Mouse (Mus musculus) C2C12 (cell line): ENCODE measurements around the gene Agps. TPM values are rescaled to one million over a fixed set of nuclear protein-coding genes. Genes with fewer than 3 reads are reported as not detected.

Source experiments
- H3K27me3 ChIP-seq: one replicate; pipeline ENCODE4 v1.6.1; 2011; ENCODE audit not compliant: control insufficient read depth, insufficient read depth, insufficient read length
- H3K36me3 ChIP-seq: one replicate; pipeline ENCODE4 v1.6.1; 2011; ENCODE audit not compliant: control insufficient read depth, insufficient read depth
- H3K4me3 ChIP-seq: one replicate; pipeline ENCODE4 v1.5.1; 2011; ENCODE audit warnings: mild to moderate bottlenecking, control low read depth; ENCODE audit not compliant: poor library complexity, insufficient read depth, severe bottlenecking
- H3K79me2 ChIP-seq: one replicate; pipeline ENCODE4 v1.6.1; 2011; ENCODE audit not compliant: control insufficient read depth, insufficient read depth
- H3K79me3 ChIP-seq: one replicate; pipeline ENCODE4 v1.6.1; 2011; ENCODE audit warnings: low read depth, control low read depth
- H3ac ChIP-seq: one replicate; pipeline ENCODE3; 2011; ENCODE audit warnings: low read depth; ENCODE audit not compliant: control insufficient read depth, insufficient read length
- CEBPB ChIP-seq: IDR thresholded peaks from one replicate; pipeline ENCODE4 v1.6.1; 2011; ENCODE audit warnings: low read depth, mild to moderate bottlenecking, control low read depth, moderate library complexity
- CTCF ChIP-seq: IDR thresholded peaks from one replicate; pipeline ENCODE4 v1.5.1; 2011; ENCODE audit not compliant: control insufficient read depth, insufficient read depth, insufficient read length
- FOSL1 ChIP-seq: IDR thresholded peaks from one replicate; pipeline ENCODE4 v1.8.0; 2011; ENCODE audit warnings: mild to moderate bottlenecking, low read length; ENCODE audit not compliant: poor library complexity, insufficient read depth, severe bottlenecking
- MAX ChIP-seq: IDR thresholded peaks from one replicate; pipeline ENCODE4 v1.6.1; 2011; ENCODE audit warnings: mild to moderate bottlenecking, control low read depth
- MYOD1 ChIP-seq: IDR thresholded peaks from one replicate; pipeline ENCODE4 v1.6.1; 2011; ENCODE audit warnings: low read depth; ENCODE audit not compliant: control insufficient read depth, insufficient read length
- MYOG ChIP-seq: IDR thresholded peaks from one replicate; pipeline ENCODE4 v1.6.1; 2011; ENCODE audit not compliant: control insufficient read depth, insufficient read length; ENCODE audit errors: extremely low read depth
- USF1 ChIP-seq: IDR thresholded peaks from one replicate; pipeline ENCODE4 v1.6.1; 2011; ENCODE audit warnings: low read depth, mild to moderate bottlenecking, control low read depth, moderate library complexity
- polyA plus RNA-seq: library from polyadenylated mRNA; unstranded; fragments of >200 nt; fragmentation: generic; extraction: Trizol; gene quantifications from one replicate; pipeline ENCODE4 v1.2.1, GENCODE M21; 2012; ENCODE audit warnings: missing spikeins

The Agps gene
- polyA plus RNA-seq, 1 experiment: 15.4 TPM

DNA sequence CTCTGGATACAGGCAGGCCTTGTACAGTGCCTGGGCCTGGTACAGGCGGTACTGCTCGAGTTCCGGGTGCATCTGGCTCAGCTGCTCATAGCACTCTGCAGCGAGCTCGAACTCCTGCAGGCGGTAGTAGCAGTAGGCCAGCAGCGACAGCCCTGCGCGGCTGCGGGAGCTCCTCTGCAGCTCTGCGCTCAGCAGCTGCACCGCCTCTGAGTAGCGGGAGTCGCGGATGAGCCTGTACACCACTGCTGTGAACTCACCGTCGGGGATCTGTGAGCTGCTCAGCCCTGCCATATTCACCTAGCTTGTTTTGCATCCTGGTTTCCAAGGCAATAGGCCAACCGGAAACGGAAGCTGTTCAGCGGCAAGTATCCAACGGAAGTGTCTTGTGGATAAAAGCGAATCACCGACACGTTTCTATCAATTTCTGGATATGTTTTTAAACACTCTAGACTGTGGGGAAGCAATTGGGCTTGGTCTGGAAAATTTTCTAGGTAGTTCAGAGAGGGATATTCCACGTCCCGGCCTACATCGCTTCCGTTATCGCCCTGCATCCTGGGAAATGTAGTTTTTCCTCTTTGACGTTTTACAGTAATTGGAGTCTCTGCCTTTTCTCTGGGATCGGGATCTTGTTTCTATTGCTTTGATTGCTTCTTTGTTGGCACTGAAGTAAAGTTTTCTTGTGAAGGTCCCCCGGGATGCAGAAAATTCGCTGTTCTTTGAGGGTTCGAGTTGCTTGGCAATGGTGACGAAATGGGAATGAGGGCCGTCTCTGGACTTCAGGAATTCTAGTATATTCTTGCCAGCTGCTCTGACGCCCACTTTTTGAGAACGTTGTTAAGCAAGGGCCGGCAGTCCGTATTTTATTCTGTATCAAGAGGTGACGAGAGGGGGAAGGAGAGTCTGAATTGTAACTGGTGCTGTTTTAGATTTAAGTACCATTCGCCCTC lies 106.4 kb downstream of the Agps start, which contains the start of gene Ttc30b:
Ttc30b (minus strand) TSS at position 469 of the 947 bp plus-strand sequence.
- Histone ChIP-seq H3K79me3 (no peaks in the 10 kb centered on the region), H3K4me3 (peak within 1 kb of the TSS; percentile 44), H3K27me3 (peaks cover 5% of the 10 kb centered on the region), H3ac (peak within 1 kb of the TSS; percentile 52), H3K36me3 (no peaks in the 10 kb centered on the region), H3K79me2 (no peaks in the 10 kb centered on the region)
- no peak for TF ChIP-seq USF1
- no peak for TF ChIP-seq MYOG
- TF ChIP-seq MAX: no peak
- no peak for TF ChIP-seq FOSL1
- TF ChIP-seq MYOD1: no peak
- TF ChIP-seq CTCF: no peak
- TF ChIP-seq CEBPB: no peak

DNA sequence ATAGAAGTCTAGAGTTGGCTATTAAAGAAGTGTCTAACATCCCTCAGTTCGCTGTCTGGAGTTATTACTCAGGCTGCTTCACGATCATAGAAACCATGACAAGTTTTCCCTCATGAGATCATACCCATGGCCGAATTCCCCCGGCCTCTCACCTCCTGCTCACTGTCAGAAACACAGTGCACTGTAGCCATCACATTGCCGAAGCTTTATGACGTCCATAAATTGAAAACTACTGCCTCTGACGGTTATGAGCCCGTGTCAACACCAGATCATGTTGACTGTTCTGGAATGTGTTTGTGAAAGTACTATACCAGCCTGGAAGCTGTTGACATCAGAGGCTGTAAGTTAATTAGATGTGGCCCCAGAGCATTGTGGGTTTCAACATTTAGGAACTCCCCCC lies 118.7 kb downstream of the Agps start:
- no peak overlapping the region for H3K4me3 ChIP-seq
- H3K79me2 ChIP-seq: no peaks in the 10 kb centered on the region
- H3K79me3 ChIP-seq: no peaks in the 10 kb centered on the region
- H3K27me3 ChIP-seq: peaks cover 24% of the 10 kb centered on the region
- H3ac ChIP-seq: no peak overlapping the region
- TF ChIP-seq MAX: no peak
- no peak for TF ChIP-seq CTCF
- no peak for TF ChIP-seq CEBPB
- TF ChIP-seq FOSL1: no peak
- TF ChIP-seq MYOG: no peak
- no peaks in the 10 kb centered on the region for H3K36me3 ChIP-seq

DNA sequence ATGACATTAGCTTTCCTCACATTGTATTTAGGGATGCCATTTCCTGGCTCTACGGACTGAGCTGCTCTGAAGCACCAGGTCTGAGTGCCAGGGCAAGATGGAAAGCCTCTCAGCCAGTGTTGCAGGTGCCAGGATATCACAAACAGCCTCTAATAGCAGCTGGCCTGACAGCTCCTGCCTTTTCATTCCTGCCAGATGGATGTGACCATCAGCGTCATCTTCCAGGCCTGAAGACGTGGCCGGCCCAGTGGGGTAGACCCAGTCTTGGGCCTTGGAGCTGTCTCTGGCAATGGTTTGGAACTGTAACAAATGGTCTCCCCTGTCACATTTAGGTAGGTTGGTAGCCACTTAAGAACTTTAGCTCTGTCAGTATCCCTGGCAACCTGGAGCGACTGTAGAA lies 121.3 kb downstream of the Agps start:
- no peak overlapping the region for H3K4me3 ChIP-seq
- TF ChIP-seq CEBPB (no peak), USF1 (no peak), MYOG (no peak), MAX (no peak), FOSL1 (no peak), MYOD1 (no peak), CTCF (no peak)
- no peaks in the 10 kb centered on the region for H3K79me3 ChIP-seq
- peaks cover 25% of the 10 kb centered on the region for H3K27me3 ChIP-seq
- no peak overlapping the region for H3ac ChIP-seq
- H3K36me3 ChIP-seq: no peaks in the 10 kb centered on the region
- no peaks in the 10 kb centered on the region for H3K79me2 ChIP-seq

DNA sequence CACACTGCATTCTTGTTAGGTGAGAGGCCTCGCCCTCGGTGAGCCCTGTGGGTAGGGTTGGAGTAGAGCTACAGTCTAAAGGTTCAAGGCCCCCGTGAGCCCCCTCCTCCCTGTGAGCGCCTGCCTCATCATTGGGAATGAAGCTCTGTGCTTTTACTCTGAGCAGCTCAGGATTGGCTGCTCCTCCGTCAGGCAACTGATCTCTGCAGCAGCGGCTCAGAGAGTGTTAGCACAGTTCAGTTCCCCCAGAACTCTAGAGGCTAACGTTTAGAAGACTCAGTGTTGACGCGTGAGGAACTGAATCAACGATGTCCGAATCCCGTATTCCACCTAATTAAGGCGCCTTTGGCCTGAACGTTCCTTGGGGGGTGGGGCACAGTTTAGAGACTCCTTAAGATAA lies 123.7 kb downstream of the Agps start:
- Histone ChIP-seq H3K36me3 (no peaks in the 10 kb centered on the region), H3K27me3 (peaks cover 21% of the 10 kb centered on the region), H3K79me2 (no peaks in the 10 kb centered on the region), H3K79me3 (no peaks in the 10 kb centered on the region), H3K4me3 (no peak overlapping the region), H3ac (no peak overlapping the region)
- no peak for TF ChIP-seq MAX
- TF ChIP-seq USF1: no peak
- no peak for TF ChIP-seq MYOD1
- no peak for TF ChIP-seq CTCF
- TF ChIP-seq MYOG: no peak
- TF ChIP-seq FOSL1: no peak
- TF ChIP-seq CEBPB: no peak

DNA sequence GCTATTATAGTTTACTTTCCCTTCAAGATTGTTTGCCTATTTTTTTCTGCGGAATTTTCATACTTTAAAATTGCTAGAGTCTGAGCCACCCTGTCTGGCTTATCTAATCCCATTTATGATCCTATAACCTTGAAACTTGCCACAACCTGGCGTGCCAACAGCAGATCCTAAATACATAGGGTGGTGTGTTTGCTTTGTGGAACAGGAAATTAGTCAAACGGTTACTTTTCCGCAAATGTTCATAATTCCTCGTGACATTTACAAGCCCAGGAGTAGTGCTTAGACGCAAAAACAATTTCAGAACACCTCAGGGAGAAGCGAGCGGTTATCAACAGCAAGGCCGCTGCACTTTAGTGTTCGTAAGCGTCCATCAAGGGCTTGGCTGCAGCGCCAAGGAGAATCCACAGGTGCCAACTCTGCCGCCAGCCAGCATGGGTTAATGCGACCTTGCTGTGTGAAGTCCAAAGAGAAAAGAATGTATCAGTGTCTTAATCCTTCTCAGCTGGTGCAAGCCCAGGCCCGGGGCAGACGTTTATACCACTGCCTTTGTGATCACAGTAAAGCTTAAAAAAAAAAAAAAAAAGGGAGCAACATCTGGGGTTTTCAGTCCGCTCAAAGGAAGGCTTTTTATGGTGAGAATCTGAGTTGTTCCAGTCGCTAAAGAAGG lies 127.3 kb downstream of the Agps start:
- H3K79me3 ChIP-seq: no peaks in the 10 kb centered on the region
- no peaks in the 10 kb centered on the region for H3K36me3 ChIP-seq
- no peak overlapping the region for H3K4me3 ChIP-seq
- no peak overlapping the region for H3ac ChIP-seq
- peaks cover 10% of the 10 kb centered on the region for H3K27me3 ChIP-seq
- no peak for TF ChIP-seq MAX
- no peak for TF ChIP-seq FOSL1
- no peak for TF ChIP-seq MYOD1
- no peak for TF ChIP-seq CTCF
- no peak for TF ChIP-seq CEBPB
- TF ChIP-seq MYOG: no peak
- TF ChIP-seq USF1: no peak
- no peaks in the 10 kb centered on the region for H3K79me2 ChIP-seq
